Mouse (Mus musculus): Measurements from ENCODE around the gene Pfkl. TPM values are rescaled to one million over a fixed set of nuclear protein-coding genes. Genes with fewer than 3 reads are reported as not detected.
A peak's percentile ranks its signal among the peaks of the same experiment; 100 is the strongest.
"Not testable (repeated sequence)": the region's sequence is repeated elsewhere in the genome, so short reads cannot be mapped to it uniquely, and the experiment has no call there.

The Pfkl gene
- total RNA-seq, 2 experiments from 2014 or later = 114 to 120 TPM

GRCm38 (mm10) chr10:77971709-77972553, 38.0 kb downstream of the Pfkl start:
- DNase-seq = peak in 1 of 2 experiments; percentile 33

DNA sequence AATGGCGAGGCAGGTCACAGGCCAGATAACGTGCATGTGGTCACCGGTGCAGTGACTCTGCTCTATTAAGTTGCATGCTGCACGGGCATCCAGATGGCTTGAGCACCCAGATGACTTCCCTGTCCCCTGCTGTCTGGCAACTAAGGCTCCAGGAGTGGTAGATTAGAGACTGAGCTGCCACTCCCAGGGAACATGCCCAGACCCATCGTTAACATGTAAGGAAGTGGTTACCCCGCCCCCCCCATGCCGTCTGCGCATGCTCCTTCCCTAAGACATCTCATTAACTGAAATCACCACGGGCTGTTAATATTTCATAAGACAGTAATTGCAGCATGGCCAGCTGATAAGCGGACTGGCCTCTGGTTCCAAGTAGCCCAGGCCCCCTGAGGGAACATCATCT, 38.7 kb downstream of the Pfkl start:
- no peak for DNase-seq

DNA sequence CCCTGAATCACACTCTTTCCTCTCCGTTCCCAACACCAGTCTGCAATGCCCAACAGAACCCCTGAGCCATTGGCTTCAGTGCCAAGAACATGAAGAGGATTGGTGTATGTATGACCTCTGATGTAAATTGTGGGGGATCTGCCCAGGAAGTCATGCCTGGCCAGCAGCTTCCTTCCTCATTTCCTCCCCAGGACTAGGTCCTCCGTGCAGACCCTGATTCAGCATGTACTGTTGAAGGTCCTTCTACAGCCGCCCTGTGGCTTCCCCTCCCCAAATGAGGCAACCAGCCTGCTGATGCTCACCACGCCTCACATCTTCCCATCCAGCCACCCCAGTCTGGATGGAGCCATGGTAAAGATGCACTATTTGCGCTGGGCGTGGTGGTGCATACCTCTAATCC, 39.4 kb downstream of the Pfkl start, which contains the start of gene Trpm2:
Gene Trpm2 (minus strand): TSS at position 83 of the 400 bp plus-strand sequence.
- peak in 1 of 2 experiments; percentile 67 for DNase-seq

DNA sequence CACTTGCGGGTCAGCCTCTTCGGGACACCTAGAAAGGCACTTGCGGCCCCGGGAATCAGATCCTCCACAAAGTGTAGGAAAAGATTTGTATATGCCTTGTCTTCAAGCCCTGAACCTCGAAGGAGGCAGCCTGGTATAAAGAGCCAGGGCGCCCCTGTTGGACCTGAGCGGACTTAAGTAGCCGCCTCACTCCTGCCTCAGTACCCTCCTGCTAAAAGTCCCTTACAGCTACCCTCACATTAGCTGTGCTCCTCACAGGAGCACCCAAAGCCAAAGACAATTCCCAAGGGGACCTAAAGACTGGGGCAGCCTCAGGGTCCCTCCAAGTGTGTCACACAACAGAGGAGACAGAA, 39.9 kb downstream of the Pfkl start:
- DNase-seq = no peak

- peak; percentile 44 to 57 for DNase-seq
Measured at GRCm38 (mm10) chr10:77969274-77969972, 40.5 kb downstream of the Pfkl start.

- DNase-seq = no peak
Measured at GRCm38 (mm10) chr10:77963971-77964370, 45.9 kb downstream of the Pfkl start.

GRCm38 (mm10) chr10:77962725-77963124, 47.2 kb downstream of the Pfkl start:
- no peak for DNase-seq

DNA sequence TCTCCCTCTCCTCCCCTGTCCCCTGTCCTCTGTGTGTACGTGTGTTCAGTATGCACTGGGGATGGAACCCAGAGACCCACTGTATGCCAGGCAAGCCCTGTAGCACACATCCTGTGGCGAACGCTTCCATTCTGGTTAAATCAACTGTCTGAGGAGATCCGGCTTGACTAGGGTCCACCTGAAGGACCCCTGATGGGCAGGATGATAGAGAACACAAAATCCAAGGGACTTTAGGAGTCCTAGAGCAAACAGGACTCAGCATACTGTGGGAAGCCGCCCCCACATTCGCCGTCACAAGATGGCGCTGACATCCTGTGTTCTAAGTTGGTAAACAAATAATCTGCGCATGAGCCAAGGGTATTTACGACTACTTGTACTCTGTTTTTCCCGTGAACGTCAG, 59.4 kb downstream of the Pfkl start:
- not testable (repeated sequence) for DNase-seq

DNA sequence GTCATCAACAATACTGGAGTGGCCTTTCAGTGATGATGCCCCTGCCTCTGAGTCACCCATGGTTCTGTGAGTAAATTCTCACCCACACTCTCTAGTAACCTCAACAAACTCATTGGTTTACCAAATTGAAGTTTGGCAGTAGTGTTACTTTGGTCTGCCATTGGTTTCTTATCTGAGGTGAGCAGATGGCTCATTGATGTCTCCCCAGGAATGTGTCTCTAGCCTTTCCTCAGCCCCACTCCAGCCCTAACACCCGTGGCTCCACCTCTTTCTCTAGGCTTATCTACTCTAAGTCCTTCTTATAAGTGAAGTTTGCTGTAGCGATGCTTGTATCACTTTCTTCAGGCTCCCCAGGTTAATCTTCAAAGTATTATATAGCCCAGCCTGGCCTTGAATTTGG, 70.2 kb downstream of the Pfkl start:
- no peak for DNase-seq

Other genes with a start within 250 kb of the Pfkl start
- not detected for gene Gm3238, start 238.8 kb downstream of the Pfkl start, total RNA-seq (2021)
- gene Gm7138, start 233.1 kb downstream of the Pfkl start, total RNA-seq (2021) = not detected
- not detected for gene Gm3250, start 227.5 kb downstream of the Pfkl start, total RNA-seq (2021)
- not detected for gene Gm7137, start 221.9 kb downstream of the Pfkl start, total RNA-seq (2021)
- not detected for gene Gm9639, start 215.0 kb downstream of the Pfkl start, total RNA-seq (2021)
- gene Gm19668, start 210.9 kb downstream of the Pfkl start, total RNA-seq (2021) = not detected
- gene Gm9507, start 198.2 kb downstream of the Pfkl start, total RNA-seq (2021) = not detected
- not detected for gene Gm2696, start 195.4 kb downstream of the Pfkl start, total RNA-seq (2021)
- not detected for gene Krtap10-4, start 183.0 kb downstream of the Pfkl start, total RNA-seq (2021)
- not detected for gene Krtap10-10, start 174.1 kb downstream of the Pfkl start, total RNA-seq (2021)
- gene Gm36176, start 163.3 kb downstream of the Pfkl start, total RNA-seq (2021) = not detected
- not detected for gene Gm10318, start 157.2 kb downstream of the Pfkl start, total RNA-seq (2021)
- not detected for gene Gm3285, start 148.1 kb downstream of the Pfkl start, total RNA-seq (2021)
- gene Lrrc3, start 107.5 kb downstream of the Pfkl start, total RNA-seq (2021) = under 1 TPM; 0.49 to 0.69 TPM
- 1 to 10 TPM in 1 of 2 experiments, under 1 TPM in 1; 0.99 to 1.5 TPM for gene Trpm2, start 39.5 kb downstream of the Pfkl start, total RNA-seq (2021)
- 1 to 10 TPM; 8.8 to 9.8 TPM for gene 1810043G02Rik, start 31.6 kb downstream of the Pfkl start, total RNA-seq (2021)
- gene Dnmt3l, start 31.9 kb upstream of the Pfkl start, total RNA-seq (2021) = not detected
- not detected for gene Aire, start 33.5 kb upstream of the Pfkl start, total RNA-seq (2021)
- gene Icosl, start 59.2 kb upstream of the Pfkl start, total RNA-seq (2021) = 1 to 10 TPM; 5.7 to 8.4 TPM
- gene D10Jhu81e, start 159.7 kb upstream of the Pfkl start, total RNA-seq (2021) = 100 to 1,000 TPM; 684 to 739 TPM
- 10 to 100 TPM; 11.2 to 11.6 TPM for gene Pwp2, start 175.1 kb upstream of the Pfkl start, total RNA-seq (2021)
- 10 to 100 TPM; 51.1 to 54.8 TPM for gene Trappc10, start 234.6 kb upstream of the Pfkl start, total RNA-seq (2021)

Measured in heart, adult 18-20 months (tissue).